Mouse (Mus musculus) c-Kit-positive CD71-positive TER-119-negative erythroid progenitor cells, embryonic 14.5 days (primary cell): ENCODE results near the gene Tox3.

Source experiments
- DNase-seq: peaks from one replicate; pipeline ENCODE4 v3.0.0-alpha.2; 2013; ENCODE audit warnings: low read depth

The Tox3 gene

GRCm38 (mm10) chr8:90323824-90324223 is 24.3 kb downstream of the Tox3 start:
- DNase-seq: no peak

- DNase-seq: no peak
Observed at GRCm38 (mm10) chr8:90322701-90323439, 25.3 kb downstream of the Tox3 start.

DNA sequence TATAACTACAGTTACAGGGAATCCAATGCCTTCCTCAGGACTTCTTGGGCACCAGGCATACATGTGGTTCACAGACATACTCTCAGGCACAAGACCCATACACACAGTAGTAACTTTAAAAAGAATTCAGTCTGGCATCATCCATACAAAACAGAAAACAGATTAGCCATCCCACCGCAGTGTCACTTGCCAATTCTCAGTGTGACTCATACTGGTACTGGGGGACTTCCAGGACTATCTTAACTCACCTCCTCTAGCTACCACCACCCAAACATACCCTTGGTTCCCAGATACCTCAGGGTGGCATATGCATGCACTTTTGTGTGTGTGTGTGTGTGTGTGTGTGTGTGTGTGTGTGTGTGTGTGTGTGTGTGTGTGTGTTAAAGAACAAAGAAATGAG is 26.9 kb downstream of the Tox3 start:
- no peak for DNase-seq

DNA sequence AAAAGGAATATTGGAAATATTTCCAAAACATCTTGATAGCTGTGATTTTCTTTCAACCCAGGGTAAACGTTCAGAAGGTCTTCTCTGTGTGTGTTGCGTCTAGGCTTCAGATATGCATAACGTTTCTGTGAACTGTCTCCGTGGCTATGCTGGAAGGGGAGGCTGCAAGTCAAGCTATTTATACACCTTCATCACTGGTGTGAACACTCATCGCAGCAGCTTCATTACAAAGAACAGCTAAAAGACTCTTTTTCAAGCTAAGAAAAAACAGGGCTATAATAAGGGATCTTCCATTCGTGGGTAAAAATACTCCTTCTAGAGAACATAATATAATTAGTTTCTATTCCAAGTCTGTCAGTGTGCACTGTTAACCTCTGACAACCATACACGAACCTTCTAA is 33.8 kb downstream of the Tox3 start:
- no peak for DNase-seq

DNA sequence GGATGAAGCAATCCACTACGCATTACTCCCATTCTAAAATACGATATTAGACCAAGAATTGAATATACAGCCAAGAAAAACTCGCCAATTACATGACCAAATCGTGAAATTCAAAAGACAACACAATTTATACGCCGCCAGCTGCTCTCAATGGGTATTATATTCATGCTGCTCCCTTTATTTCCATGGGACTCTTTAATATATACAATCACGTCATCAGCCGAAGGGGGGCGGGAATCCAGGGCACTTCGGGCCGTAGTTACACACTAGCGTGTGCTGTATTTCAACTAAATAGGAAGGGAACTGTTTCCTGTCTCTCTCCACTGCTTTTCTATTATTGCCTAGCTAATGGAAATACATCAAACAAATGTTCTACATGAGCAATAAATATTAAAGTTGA is 45.2 kb downstream of the Tox3 start:
- no peak for DNase-seq

DNA sequence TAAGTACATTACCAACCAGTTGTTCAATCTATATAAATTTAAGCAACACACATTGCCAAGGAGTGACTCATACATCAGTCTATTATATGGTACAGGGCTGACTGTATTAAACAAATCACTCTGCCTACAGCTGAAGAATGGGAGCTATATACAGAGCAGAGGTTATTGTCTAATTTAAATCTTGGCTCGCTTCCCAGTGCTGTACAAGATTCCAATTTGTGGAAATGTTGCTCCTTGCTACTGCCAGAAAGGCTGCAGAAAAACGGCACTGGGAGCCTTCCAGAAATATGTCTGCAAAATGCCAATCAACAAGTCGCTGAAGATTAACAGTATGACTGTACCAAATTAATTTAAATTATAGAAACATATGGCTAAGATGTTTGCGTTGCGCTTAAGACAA is 45.9 kb downstream of the Tox3 start:
- DNase-seq: no peak

GRCm38 (mm10) chr8:90301543-90301942 is 46.6 kb downstream of the Tox3 start:
- DNase-seq: no peak

- no peak for DNase-seq
Observed at GRCm38 (mm10) chr8:90300973-90301372, 47.2 kb downstream of the Tox3 start.

- DNase-seq: no peak
Observed at GRCm38 (mm10) chr8:90294061-90294460, 54.1 kb downstream of the Tox3 start.

DNA sequence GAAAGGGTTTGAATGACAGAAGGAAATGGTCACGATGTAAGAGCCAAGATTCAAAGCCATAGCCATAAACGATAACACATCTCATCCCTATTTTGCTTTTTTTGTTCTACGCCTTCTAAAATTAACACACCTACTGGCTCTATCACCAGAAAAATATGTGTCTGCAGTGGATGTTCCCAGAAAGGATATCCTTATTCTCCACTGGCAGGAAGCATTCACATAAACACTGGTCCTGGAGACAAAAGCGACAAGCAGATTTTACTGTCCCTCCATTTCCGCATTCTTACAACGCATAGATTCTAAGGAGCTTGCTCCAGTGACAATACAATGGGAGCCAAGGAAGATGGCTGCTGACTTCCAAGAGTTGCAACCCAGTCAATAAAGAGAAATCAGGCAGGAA is 57.3 kb downstream of the Tox3 start:
- no peak for DNase-seq

DNA sequence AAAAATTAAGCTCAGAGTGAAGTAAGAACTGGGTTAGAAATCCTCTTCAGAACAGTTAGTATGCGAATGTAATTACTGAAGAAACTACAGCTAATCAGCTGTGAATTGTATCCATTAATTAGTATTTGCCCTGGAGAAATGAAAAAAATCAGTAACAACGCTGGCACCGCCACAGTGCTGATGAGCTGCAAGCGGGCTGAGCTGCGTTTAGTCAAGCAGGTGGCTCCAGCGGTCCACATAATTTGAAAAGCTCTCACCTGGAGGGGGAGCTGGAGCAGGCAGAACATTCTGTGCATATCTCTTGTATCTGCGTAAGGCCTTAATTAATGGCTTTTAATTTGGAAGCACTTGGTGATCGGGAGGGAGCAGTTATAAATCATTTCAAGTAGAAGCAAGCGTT is 71.4 kb downstream of the Tox3 start:
- DNase-seq: no peak

- no peak for DNase-seq
Observed at GRCm38 (mm10) chr8:90273182-90273581, 75.0 kb downstream of the Tox3 start.

DNA sequence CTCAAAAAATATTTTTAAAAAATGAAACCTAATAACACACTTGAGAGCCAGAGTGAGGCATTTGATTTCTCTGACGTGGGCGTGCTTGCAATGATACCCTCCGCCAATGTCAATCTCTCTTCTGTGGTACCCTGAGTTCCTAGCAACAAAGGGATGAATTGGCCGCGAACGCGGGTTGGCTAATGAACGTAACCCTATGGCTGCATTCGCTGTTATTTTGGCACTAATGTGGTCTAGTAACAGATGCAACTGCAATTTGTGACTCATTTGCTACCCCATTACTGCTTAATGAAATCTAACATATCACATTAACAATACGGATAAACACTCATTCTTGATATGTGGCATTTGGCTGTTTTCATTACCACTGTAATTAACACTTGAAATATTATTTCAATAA is 76.2 kb downstream of the Tox3 start:
- no peak for DNase-seq

- DNase-seq: no peak
Observed at GRCm38 (mm10) chr8:90267698-90268256, 80.4 kb downstream of the Tox3 start.

GRCm38 (mm10) chr8:90266986-90267385 is 81.2 kb downstream of the Tox3 start:
- no peak for DNase-seq

GRCm38 (mm10) chr8:90266239-90266638 is 81.9 kb downstream of the Tox3 start:
- no peak for DNase-seq

DNA sequence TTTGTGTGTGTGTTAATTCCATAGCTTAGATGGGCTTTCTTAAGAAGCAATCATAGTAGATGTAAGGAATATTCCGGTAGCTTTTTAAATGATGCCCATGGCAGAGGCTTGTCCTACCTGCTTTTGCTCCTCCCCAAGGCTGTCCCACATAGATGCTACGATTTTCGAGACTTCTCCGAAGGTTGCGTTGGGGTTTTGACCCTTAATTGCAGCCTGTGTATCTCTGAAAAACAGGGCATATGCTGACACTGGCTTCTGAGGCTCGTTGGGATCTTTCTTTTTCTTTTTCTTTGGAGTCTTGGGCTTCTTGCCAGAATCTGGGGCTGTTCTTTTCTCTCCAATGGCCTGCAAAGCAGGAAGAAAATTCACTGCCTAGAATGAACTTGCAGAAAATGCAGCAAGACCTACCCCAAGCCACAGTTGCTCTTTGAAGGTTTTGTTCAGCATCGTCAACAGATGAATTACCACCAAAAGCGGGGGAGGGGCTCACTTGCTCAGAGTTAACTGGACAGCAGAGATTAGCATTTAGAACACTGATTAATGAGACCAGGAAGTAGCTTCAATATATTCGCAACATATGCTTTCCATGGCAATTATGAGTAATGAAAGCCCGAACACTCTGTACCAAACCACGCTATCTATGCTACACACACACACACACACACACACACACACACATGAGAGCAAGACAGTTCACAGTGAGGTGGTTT is 93.8 kb downstream of the Tox3 start:
- no peak for DNase-seq

DNA sequence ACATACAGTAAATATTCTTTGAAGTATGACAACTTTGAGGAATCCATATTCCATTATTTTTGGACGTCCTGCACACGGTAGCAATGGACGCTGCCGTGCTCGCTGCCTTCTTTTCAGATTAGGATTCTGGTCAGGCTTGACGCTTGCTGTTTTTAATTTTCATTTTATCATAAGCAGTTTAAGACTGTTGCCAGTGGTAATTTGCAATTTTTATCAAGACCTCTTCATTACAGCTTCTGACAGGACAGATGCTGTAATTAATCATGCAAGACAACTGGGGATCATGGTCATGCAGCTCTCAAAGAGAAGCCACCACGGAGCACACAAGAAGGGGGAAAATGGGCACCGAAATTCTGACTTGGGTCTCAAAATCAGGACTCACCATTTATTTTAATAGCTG is 101.8 kb downstream of the Tox3 start:
- DNase-seq: no peak

- no peak for DNase-seq
Observed at GRCm38 (mm10) chr8:90245828-90246227, 102.3 kb downstream of the Tox3 start.

- no peak for DNase-seq
Observed at GRCm38 (mm10) chr8:90245187-90245586, 103.0 kb downstream of the Tox3 start.

DNA sequence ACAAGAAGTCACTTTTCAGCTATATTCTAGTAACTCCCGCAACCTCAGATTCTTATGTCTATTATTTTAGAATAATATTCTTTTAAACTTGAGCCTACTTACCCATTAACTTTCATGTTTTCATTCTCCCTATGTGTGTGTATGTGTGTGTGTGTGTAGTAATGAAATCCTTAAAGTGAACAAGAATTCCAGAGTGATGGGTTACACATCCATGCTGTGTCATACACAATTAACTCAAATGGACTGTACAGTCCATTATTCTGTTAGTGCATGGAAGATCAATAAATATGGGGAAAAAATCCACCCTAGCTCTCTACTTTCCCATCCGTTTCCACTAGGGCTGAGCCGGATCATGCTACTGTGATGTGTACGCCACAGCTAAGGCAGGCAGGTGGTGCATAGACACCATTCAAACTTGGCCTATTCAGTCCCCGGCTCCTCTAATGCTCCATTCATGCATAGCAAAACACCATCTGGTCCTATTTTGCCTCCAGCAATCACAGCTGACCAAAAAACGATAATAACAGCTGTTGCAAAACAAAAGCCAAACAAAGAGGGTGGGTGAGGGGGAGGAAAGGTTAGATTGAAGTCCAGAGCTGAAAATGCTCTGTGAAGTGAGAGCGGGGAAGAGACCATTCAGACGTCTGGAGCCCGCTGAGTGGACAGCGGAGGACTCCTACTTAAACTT is 103.5 kb downstream of the Tox3 start:
- DNase-seq: no peak

DNA sequence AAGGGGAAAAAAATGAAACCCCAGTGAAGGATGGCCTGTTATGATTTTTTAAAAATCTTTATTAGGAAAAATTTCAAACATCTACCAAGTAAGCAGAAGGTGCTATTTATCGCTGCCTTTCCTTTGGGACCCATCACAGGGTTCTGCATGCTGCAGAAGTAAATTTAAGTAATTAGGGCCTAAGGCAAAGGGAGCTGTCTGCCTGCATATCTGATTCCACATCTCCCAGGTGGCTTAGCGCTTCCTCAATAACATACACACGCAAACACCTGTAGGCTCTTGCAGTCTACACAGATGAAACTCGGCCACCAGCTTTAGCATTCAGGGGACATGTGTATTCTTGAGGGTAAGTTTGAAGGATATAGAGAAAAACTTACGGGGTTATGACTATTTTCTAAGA is 104.2 kb downstream of the Tox3 start:
- no peak for DNase-seq

- DNase-seq: no peak
Observed at GRCm38 (mm10) chr8:90242351-90242750, 105.8 kb downstream of the Tox3 start.
